Mouse (Mus musculus) erythroblast, embryonic 14.5 days (primary cell): ENCODE measurements at regions not wholly inside any gene's neighbourhood (a gene's known extent, or its start where the extent isn't known, plus 50 kb on each side); places are given as distances from the start of the nearest gene placed in this dataset.

Experiments
- GATA1 ChIP-seq: IDR thresholded peaks from 2 replicates; pipeline ENCODE4 v1.6.1; 2012; ENCODE audit warnings: low read length, inconsistent platforms, mixed read lengths
- TAL1 ChIP-seq: IDR thresholded peaks from 3 replicates; pipeline ENCODE4 v1.6.1; 2012; ENCODE audit warnings: low read length, inconsistent platforms, mixed read lengths

DNA sequence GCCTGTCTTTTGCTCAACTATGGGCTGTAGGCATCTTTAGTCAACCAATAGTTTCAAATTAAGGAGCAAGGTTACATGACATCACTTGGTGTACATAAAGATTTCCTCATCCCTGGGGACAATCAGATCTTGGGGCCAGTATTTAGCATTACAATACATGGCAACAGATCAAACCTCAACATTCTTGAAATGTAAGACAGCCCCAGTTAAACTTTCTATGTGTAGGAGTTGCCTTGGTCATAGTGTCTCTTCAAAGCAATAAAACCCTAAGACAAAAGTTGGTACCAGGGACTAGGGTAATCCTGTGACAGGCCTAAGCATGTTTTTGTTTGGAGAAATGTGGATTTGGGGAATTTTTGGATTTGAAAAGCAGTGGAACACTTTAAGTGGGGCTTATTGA lies 338.3 kb downstream of the Lpin1 start:
- TF ChIP-seq TAL1 (no peak), GATA1 (no peak)
